Mouse (Mus musculus) lung, postnatal 0 days (tissue): ENCODE data around the gene Lgals7.

Experiments
- CTCF ChIP-seq: IDR thresholded peaks from 2 replicates; pipeline ENCODE4 v1.5.1; 2016; ENCODE audit warnings: antibody characterized with exemption, mild to moderate bottlenecking
- EP300 ChIP-seq: IDR thresholded peaks from 2 replicates; pipeline ENCODE4 v1.6.1; 2016; ENCODE audit warnings: antibody characterized with exemption, mild to moderate bottlenecking, control low read depth

DNA sequence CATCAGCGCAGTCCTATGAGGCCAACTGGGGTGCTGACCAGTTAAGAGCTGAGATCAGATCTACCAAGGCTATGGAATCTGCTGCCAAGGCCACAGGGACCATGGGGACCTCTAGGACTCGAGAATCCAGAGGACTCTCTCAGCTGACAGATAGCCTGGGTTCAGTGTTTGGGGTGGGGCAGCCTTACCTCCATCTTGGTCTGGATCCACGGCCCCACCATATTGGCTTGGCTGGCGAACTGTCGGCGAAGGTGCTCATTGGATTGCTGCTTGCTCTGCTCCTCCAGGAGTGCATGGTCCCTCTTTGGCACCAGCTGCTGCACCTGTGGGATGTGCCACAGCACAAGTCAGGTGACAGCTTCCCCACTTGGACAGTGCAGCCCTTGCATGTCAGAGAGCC lies 34.0 kb downstream of the Lgals7 start:
- TF ChIP-seq CTCF = no peak
- no peak for TF ChIP-seq EP300
